ENCODE assay signal across 16 mouse cellular contexts in the genomic region with DNA sequence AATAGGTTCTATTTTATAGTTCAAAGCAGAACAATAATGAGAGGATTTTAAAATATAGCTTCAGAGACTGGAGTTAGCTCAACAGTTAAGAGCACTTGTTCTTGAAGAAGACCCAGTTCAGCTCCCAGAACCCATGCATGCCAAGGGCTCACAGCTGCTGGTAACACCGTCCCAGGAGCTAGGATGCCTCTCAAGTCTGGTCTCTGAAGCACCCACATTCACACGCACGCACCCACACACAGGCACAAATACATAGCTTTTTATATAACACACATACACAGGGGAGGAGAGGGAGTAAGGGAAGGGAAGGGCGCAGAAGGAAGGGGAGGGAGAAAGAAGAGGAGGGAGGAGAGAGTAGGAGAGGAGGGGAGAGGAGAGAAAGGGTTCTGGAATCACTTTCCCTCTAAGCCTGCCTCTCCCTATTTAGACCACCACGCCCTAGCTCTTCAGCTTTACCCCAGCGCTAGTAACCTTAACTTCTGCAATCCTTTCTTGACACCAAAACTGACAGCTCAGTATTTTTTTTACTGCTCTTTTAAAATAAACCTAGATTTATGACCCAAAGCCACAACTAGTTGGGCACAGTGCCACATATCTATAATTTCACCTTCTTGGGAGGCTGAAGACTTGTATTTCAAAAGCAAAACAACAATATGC. TPM values are rescaled to one million over a fixed set of nuclear protein-coding genes. Genes with fewer than 3 reads are reported as not detected.
DNase-seq lines count a peak whose midpoint lies in the region; ATAC-seq and TF ChIP-seq lines count a peak whose summit lies in the region.
"Had no signal": no experiment of that assay in that cellular context is flagged by ENCODE, and none has a peak within 500 bp of the region (broad histone marks: within the 10 kb centered on the region; RNA-seq: fewer than 3 reads in every experiment).

No protein-coding gene starts in this region.

- H3K27me3 ChIP-seq in intestine, embryonic 14.5 days (replicated peaks; ENCODE audit: control insufficient read depth, insufficient read depth, low read length): no peaks in the 10 kb centered on the region
- H3K27me3 ChIP-seq in intestine, embryonic 16.5 days (replicated peaks; ENCODE audit: control insufficient read depth, insufficient read depth, low read length): no peaks in the 10 kb centered on the region
- no peaks in the 10 kb centered on the region for H3K27me3 ChIP-seq in midbrain, embryonic 14.5 days (ENCODE audit: control insufficient read depth, insufficient read depth, low read length)
- H3K27me3 ChIP-seq: Patski had no signal

- H3K4me3 ChIP-seq in intestine, embryonic 14.5 days (ENCODE audit: low read depth, low read length): no peak overlapping the region
- H3K4me3 ChIP-seq in intestine, embryonic 16.5 days (ENCODE audit: low read length): no peak overlapping the region
- no peak overlapping the region for H3K4me3 ChIP-seq in olfactory bulb, adult 2 months (ENCODE audit: insufficient read depth, low read depth, low read length)
- H3K4me3 ChIP-seq in midbrain, embryonic 14.5 days (replicated peaks; ENCODE audit: low read depth, low read length): no peak overlapping the region
- H3K4me3 ChIP-seq: erythroblast, embryonic 14.5 days had no signal

- no peaks in the 10 kb centered on the region for H3K4me1 ChIP-seq in intestine, embryonic 14.5 days (replicated peaks; ENCODE audit: control insufficient read depth, insufficient read depth, low read length)
- H3K4me1 ChIP-seq in intestine, embryonic 16.5 days (ENCODE audit: control insufficient read depth, insufficient read depth, low read length): no peaks in the 10 kb centered on the region
- peaks cover 11% of the 10 kb centered on the region for H3K4me1 ChIP-seq in olfactory bulb, adult 2 months (ENCODE audit: control insufficient read depth, insufficient read depth, low read length)
- H3K4me1 ChIP-seq in midbrain, embryonic 14.5 days (ENCODE audit: control insufficient read depth, insufficient read depth, low read length): no peaks in the 10 kb centered on the region

- H3K27ac ChIP-seq in intestine, embryonic 14.5 days (ENCODE audit: low read depth): no peak overlapping the region
- H3K27ac ChIP-seq in intestine, embryonic 16.5 days (ENCODE audit: low read length): no peak overlapping the region
- peak overlapping the region; percentile 79 for H3K27ac ChIP-seq in olfactory bulb, adult 2 months (ENCODE audit: insufficient read depth, low read depth, low read length)
- H3K27ac ChIP-seq in midbrain, embryonic 14.5 days (replicated peaks; ENCODE audit: low read depth, low read length): no peak overlapping the region

- peaks cover 9% of the 10 kb centered on the region; the same call in 1 of the 2 replicates for H3K36me3 ChIP-seq in intestine, embryonic 14.5 days (ENCODE audit: control insufficient read depth, insufficient read depth, low read length)
- H3K36me3 ChIP-seq in intestine, embryonic 16.5 days (ENCODE audit: control insufficient read depth, insufficient read depth, low read length): no peaks in the 10 kb centered on the region
- H3K36me3 ChIP-seq in midbrain, embryonic 14.5 days (ENCODE audit: control insufficient read depth, insufficient read depth, low read length): no peaks in the 10 kb centered on the region

- H3K4me2 ChIP-seq in intestine, embryonic 14.5 days (ENCODE audit: low read length): no peak overlapping the region
- H3K4me2 ChIP-seq in intestine, embryonic 16.5 days (ENCODE audit: low read depth, low read length): no peak overlapping the region
- H3K4me2 ChIP-seq in midbrain, embryonic 14.5 days (ENCODE audit: low read length): no peak overlapping the region

- H3K9ac ChIP-seq in intestine, embryonic 14.5 days (ENCODE audit: low read length): no peak overlapping the region
- no peak overlapping the region for H3K9ac ChIP-seq in intestine, embryonic 16.5 days (ENCODE audit: low read depth, low read length)
- no peak overlapping the region for H3K9ac ChIP-seq in midbrain, embryonic 14.5 days (replicated peaks; ENCODE audit: low read length)

- no peak for TF ChIP-seq POLR2A in olfactory bulb, adult 2 months (IDR thresholded peaks at IDR 0.05; ENCODE audit: insufficient read depth, low read depth, low read length)

- TF ChIP-seq CTCF in olfactory bulb, adult 2 months (IDR thresholded peaks at IDR 0.05; ENCODE audit: insufficient read depth, low read depth, low read length): no peak

- no peak for ATAC-seq in intestine, embryonic 14.5 days (replicated peaks; ENCODE audit: low FRiP score, low TSS enrichment, low read depth)
- ATAC-seq in intestine, embryonic 16.5 days: no peak
- ATAC-seq in hematopoietic stem cell, adult 5-6 weeks (replicated peaks in 1 of 2; ENCODE audit: insufficient read depth in 1 of 2, low FRiP score in 2 of 2, low TSS enrichment in 1 of 2, low read depth in 1 of 2, poor library complexity in 2 of 2, severe bottlenecking in 2 of 2): peak; percentile 62 to 84
- no peak for ATAC-seq in midbrain, embryonic 14.5 days (ENCODE audit: low FRiP score, low TSS enrichment)
- ATAC-seq: Patski had no signal

- peak; percentile 23 for DNase-seq in intestine, embryonic 14.5 days (ENCODE audit: low spot score)
- peak; percentile 37 for DNase-seq in NIH3T3 (ENCODE audit: low read depth)
- no peak for DNase-seq in yolk sac, embryonic 10.5 days (ENCODE audit: low spot score)
- no peak for DNase-seq in adrenal gland, adult 2 months
- no peak for DNase-seq in midbrain, embryonic 14.5 days
- DNase-seq: cerebellum, postnatal 25 days; kidney, adult 2 months; lung, postnatal 36 days had no signal

- 78% methylated on average over 6 of the region's 6 CpGs for WGBS in intestine, embryonic 14.5 days
- 80% methylated on average over 6 of the region's 6 CpGs for WGBS in intestine, embryonic 16.5 days
- 48% methylated on average over 6 of the region's 6 CpGs for WGBS in olfactory bulb, adult 2 months
- 90% methylated on average over 6 of the region's 6 CpGs for WGBS in midbrain, embryonic 14.5 days

- H3K9me3 ChIP-seq in intestine, embryonic 14.5 days (ENCODE audit: control insufficient read depth, low read length): no peaks in the 10 kb centered on the region
- no peaks in the 10 kb centered on the region for H3K9me3 ChIP-seq in intestine, embryonic 16.5 days (ENCODE audit: control insufficient read depth, low read length)
- no peaks in the 10 kb centered on the region for H3K9me3 ChIP-seq in midbrain, embryonic 14.5 days (ENCODE audit: control insufficient read depth, low read length)

RNA-seq across cellular contexts. Expression of gene Rnf169, which starts 26.7 kb away (rescaled TPM):
- 5.8 and 6.7 TPM in 2 replicates for polyA plus RNA-seq in intestine, embryonic 14.5 days (2014; fragmentation: Nextera tagmentation; extraction: Ambion mirVana)
- polyA plus RNA-seq in intestine, embryonic 16.5 days (2015; fragmentation: Nextera tagmentation; extraction: Ambion mirVana): 2.6 and 3.1 TPM in 2 replicates
- total RNA-seq in hematopoietic stem cell, adult 5-6 weeks (2017): 23.1 and 30.9 TPM in 2 replicates
- polyA plus RNA-seq in olfactory bulb, adult 2 months (2012; ENCODE audit: insufficient read depth, insufficient read length, low replicate concordance, missing spikeins): 42.4 TPM in 1 of 2 replicates, not detected in the other
- 10 to 100 TPM; 13.0 to 13.8 TPM for total RNA-seq in adrenal gland, adult 2 months (2021)
- 3.7 and 5.0 TPM in 2 replicates for polyA plus RNA-seq in adrenal gland, adult 2 months (2012; rRNA removed)
- polyA plus RNA-seq in midbrain, embryonic 14.5 days (2014; fragmentation: Nextera tagmentation; extraction: Ambion mirVana): 6.4 and 6.7 TPM in 2 replicates

RNA-seq across cellular contexts. Expression of gene Chrdl2, which starts 52.4 kb away (rescaled TPM):
- polyA plus RNA-seq in intestine, embryonic 14.5 days (2014; fragmentation: Nextera tagmentation; extraction: Ambion mirVana): 1.1 and 1.4 TPM in 2 replicates
- 0.61 and 0.72 TPM in 2 replicates for polyA plus RNA-seq in intestine, embryonic 16.5 days (2015; fragmentation: Nextera tagmentation; extraction: Ambion mirVana)
- not detected in 2 replicates for total RNA-seq in hematopoietic stem cell, adult 5-6 weeks (2017)
- polyA plus RNA-seq in olfactory bulb, adult 2 months (2012; ENCODE audit: insufficient read depth, insufficient read length, low replicate concordance, missing spikeins): not detected in 2 replicates
- not detected for total RNA-seq in adrenal gland, adult 2 months (2021)
- 0.33 TPM in 1 of 2 replicates, not detected in the other for polyA plus RNA-seq in adrenal gland, adult 2 months (2012; rRNA removed)
- polyA plus RNA-seq in midbrain, embryonic 14.5 days (2014; fragmentation: Nextera tagmentation; extraction: Ambion mirVana): not detected in 2 replicates
- total RNA-seq: adrenal gland, postnatal 4 days; liver, adult 2 months had no signal
- polyA plus RNA-seq: C2C12; erythroblast, embryonic 14.5 days had no signal

Comparison
In these comparisons a context has a peak if more than half of its experiments do, and no peak if none do; other contexts are left out.
1. ATAC-seq: peak in hematopoietic stem cell, adult 5-6 weeks (2 of 2); none in intestine, embryonic 14.5 days (single experiment), intestine, embryonic 16.5 days (single experiment) and midbrain, embryonic 14.5 days (single experiment).
2. DNase-seq: peak in intestine, embryonic 14.5 days (single experiment) and NIH3T3 (single experiment); none in yolk sac, embryonic 10.5 days (single experiment), adrenal gland, adult 2 months (single experiment) and midbrain, embryonic 14.5 days (single experiment).